Mouse (Mus musculus): ENCODE results near the gene Mybphl.

DNA sequence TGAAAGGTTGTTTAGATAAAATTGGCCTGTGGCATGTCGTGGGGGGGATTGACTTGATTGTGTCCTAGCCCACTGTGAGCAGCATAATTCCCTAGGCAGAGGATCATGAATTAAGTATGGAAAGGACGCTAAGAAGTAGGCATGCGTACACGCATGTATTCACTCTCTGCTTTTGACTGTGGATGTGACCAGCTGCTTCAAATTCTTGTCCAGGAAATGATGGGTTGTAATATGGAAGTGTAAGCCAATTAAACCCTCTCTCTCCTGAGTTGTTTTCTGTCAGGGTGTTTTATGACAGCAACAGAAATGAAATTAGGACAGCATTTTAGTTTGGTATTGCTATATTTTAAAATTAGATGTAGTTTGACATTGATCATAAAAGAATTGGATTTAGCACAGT is 39.9 kb upstream of the Mybphl start:
- TF ChIP-seq POLR2A (IDR thresholded peaks at IDR 0.05; ENCODE audit: borderline replicate concordance, insufficient read depth, low read length) (no peak), CTCF (IDR thresholded peaks at IDR 0.05; ENCODE audit: borderline replicate concordance, insufficient read depth, low read depth, low read length) (no peak)

Measured in cerebellum, adult 2 months (tissue).